Mouse (Mus musculus) left cerebral cortex, postnatal 25 days (tissue): ENCODE measurements around the gene Vmn1r37. TPM values are rescaled to one million over a fixed set of nuclear protein-coding genes. Genes with fewer than 3 reads are reported as not detected.
"Not testable (repeated sequence)": the region's sequence is repeated elsewhere in the genome, so short reads cannot be mapped to it uniquely, and the experiment has no call there.

Source experiments
- DNase-seq, 2 experiments: peaks; one replicate each; pipeline ENCODE4 v3.0.0; 2022; ENCODE audit warnings: low spot score in 2 of 2, mixed read lengths in 1 of 2
- intact Hi-C: fragments of 180-260 bp; cut with DNase I; formaldehyde crosslinking; loops from one replicate; pipeline ENCODE4 v1.15.1; 2025
- total RNA-seq, 2 experiments: library from RNA; stranded (reverse); gene quantifications; 2 replicates each; pipeline ENCODE4 v1.2.3; 2021

Gene Vmn1r37
- total RNA-seq, result not detected

DNA sequence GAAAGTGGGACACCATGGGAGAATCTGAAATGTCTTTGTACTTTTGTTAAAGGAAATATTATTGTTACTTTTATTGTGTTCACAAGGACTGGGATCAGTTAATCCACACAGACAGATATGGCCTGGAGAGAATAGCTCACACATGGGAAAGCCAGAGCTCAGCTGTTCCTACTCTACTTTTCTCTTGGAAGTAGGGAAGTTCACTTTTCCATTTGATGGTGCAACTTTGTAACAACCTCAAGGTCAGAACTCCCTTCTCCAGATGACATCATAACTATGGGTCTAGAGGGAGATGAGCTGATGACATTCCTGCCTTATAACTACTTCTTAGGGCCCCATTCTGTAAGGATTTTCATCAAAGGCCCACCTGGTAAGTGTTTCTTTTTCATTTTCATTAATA lies at the start of gene Vmn1r37:
Gene Vmn1r37 (plus strand): TSS at position 301 of the 400 bp plus-strand sequence.
- DNase-seq, intact Hi-C loops: not testable (repeated sequence)

GRCm38 (mm10) chr6:66685806-66686205 lies 43.4 kb upstream of the Vmn1r37 start, which contains the start of gene Vmn1r35:
Gene Vmn1r35 (minus strand): TSS chr6:66685906.
- no peak for DNase-seq
- intact Hi-C loops, result no loop called here

DNA sequence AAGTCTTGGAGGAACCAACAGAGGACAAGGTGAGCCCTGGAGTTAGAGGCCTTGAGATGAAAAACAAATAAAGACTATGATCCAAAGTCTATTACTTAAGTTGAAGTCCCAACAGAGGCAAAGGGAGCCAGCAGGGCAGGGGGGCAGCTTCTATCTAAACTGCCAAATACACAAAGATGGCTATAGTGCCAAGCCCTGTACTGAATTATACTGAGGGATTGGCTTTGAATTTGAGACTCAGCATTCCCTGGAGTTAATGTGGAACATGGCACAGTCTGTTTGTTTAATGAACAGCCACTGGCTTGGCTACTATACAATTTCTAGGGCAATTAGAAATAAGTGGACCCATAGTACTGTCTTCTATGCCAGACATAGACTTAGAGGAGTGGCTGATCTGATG lies 20.3 kb upstream of the Vmn1r37 start:
- no peak for DNase-seq
- intact Hi-C loops, result no loop called here

- intact Hi-C loops, result no loop called here
- DNase-seq, result no peak
Observed at GRCm38 (mm10) chr6:66713854-66714253, 15.3 kb upstream of the Vmn1r37 start.

DNA sequence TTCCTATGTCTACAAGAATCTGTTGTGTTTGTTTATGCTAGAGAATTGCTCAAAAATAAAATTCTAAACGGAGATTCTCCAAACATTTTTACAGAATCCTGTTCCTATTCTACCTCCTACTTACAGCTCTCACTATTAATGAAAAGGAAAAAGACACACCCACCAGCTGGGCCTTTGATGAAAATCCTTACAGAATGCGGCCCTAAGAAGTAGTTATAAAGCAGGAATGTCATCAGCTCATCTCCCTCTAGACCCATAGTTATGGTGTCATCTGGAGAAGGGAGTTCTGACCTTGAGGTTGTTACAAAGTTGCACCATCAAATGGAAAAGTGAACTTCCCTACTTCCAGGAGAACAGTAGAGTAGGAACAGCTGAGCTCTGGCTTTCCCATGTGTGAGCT lies 10.1 kb upstream of the Vmn1r37 start, which contains the start of gene Vmn1r36:
Gene Vmn1r36 (minus strand): TSS at position 101 of the 400 bp plus-strand sequence.
- intact Hi-C loops, DNase-seq: not testable (repeated sequence)

GRCm38 (mm10) chr6:66782527-66782926 lies 53.3 kb downstream of the Vmn1r37 start, which contains the start of gene Vmn1r38:
Gene Vmn1r38 (minus strand): TSS chr6:66782627.
- not testable (repeated sequence) for DNase-seq

More at GRCm38 (mm10) chr6:66782527-66782926, 53.3 kb downstream of the Vmn1r37 start, which contains the start of gene Vmn1r38:
- intact Hi-C loops, result not testable (repeated sequence)

Other genes starting within 250 kb of the Vmn1r37 start
- 1 to 10 TPM; 8.5 to 8.9 TPM for gene Mad2l1, start 194.0 kb upstream of the Vmn1r37 start, total RNA-seq
- not detected for gene Vmn1r32, start 169.3 kb upstream of the Vmn1r37 start, total RNA-seq
- gene Vmn1r33, start 111.1 kb upstream of the Vmn1r37 start, total RNA-seq, result not detected
- not detected for gene Vmn1r34, start 85.5 kb upstream of the Vmn1r37 start, total RNA-seq
- gene Vmn1r35, start 43.5 kb upstream of the Vmn1r37 start, total RNA-seq, result not detected
- not detected for gene Vmn1r36, start 10.2 kb upstream of the Vmn1r37 start, total RNA-seq
- gene Vmn1r38, start 53.2 kb downstream of the Vmn1r37 start, total RNA-seq, result not detected
- gene Vmn1r39, start 81.2 kb downstream of the Vmn1r37 start, total RNA-seq, result not detected
- gene Gng12, start 167.0 kb downstream of the Vmn1r37 start, total RNA-seq, result 10 to 100 TPM; 59.4 to 67.0 TPM